Mouse (Mus musculus): ENCODE measurements around the gene Jak1. TPM values are rescaled to one million over a fixed set of nuclear protein-coding genes. Genes with fewer than 3 reads are reported as not detected.

Jak1 gene
- 56.0 and 110 TPM in 2 replicates for polyA plus RNA-seq (2014; fragmentation: Nextera tagmentation; extraction: Ambion mirVana)

GRCm38 (mm10) chr4:101264741-101265513, at the start of gene Jak1:
Gene Jak1, minus strand, starts transcription at chr4:101265282.
- Histone ChIP-seq H3K4me2 (replicated peaks; ENCODE audit: low read depth, low read length) (peak within 1 kb of the TSS; percentile 65), H3K9ac (ENCODE audit: low read depth, low read length) (peak within 1 kb of the TSS; percentile 95), H3K36me3 (ENCODE audit: control insufficient read depth, insufficient read depth, low read length) (no peaks in the 10 kb centered on the region), H3K4me3 (ENCODE audit: low read length) (peak within 1 kb of the TSS; percentile 97), H3K4me1 (ENCODE audit: control insufficient read depth, insufficient read depth, low read length) (peaks cover 6% of the 10 kb centered on the region), H3K27ac (ENCODE audit: low read depth, low read length) (peak within 1 kb of the TSS; percentile 93), H3K27me3 (ENCODE audit: control insufficient read depth, insufficient read depth, low read length) (no peaks in the 10 kb centered on the region), H3K9me3 (ENCODE audit: control insufficient read depth, low read length) (no peaks in the 10 kb centered on the region)
- ATAC-seq (ENCODE audit: low FRiP score, low TSS enrichment) = peak; percentile 99
- under 1% methylated on average over 76 of the region's 84 CpGs for WGBS

- ATAC-seq (ENCODE audit: low FRiP score, low TSS enrichment) = no peak
- H3K27ac ChIP-seq (ENCODE audit: low read depth, low read length) = no peak overlapping the region
Observed at GRCm38 (mm10) chr4:101312055-101312454, 47.0 kb upstream of the Jak1 start.

GRCm38 (mm10) chr4:101308166-101308565, 43.1 kb upstream of the Jak1 start:
- H3K36me3 ChIP-seq (ENCODE audit: control insufficient read depth, insufficient read depth, low read length) = no peaks in the 10 kb centered on the region
- no peak overlapping the region for H3K4me2 ChIP-seq (replicated peaks; ENCODE audit: low read depth, low read length)
- no peak overlapping the region for H3K9ac ChIP-seq (ENCODE audit: low read depth, low read length)
- no peak overlapping the region for H3K4me3 ChIP-seq (ENCODE audit: low read length)
- no peaks in the 10 kb centered on the region for H3K9me3 ChIP-seq (ENCODE audit: control insufficient read depth, low read length)
- 94% methylated on average over 4 of the region's 4 CpGs for WGBS
- H3K4me1 ChIP-seq (ENCODE audit: control insufficient read depth, insufficient read depth, low read length) = no peaks in the 10 kb centered on the region
- H3K27me3 ChIP-seq (ENCODE audit: control insufficient read depth, insufficient read depth, low read length) = no peaks in the 10 kb centered on the region
- ATAC-seq (ENCODE audit: low FRiP score, low TSS enrichment) = no peak
- no peak overlapping the region for H3K27ac ChIP-seq (ENCODE audit: low read depth, low read length)

More at GRCm38 (mm10) chr4:101312055-101312454, 47.0 kb upstream of the Jak1 start:
- no peaks in the 10 kb centered on the region for H3K9me3 ChIP-seq (ENCODE audit: control insufficient read depth, low read length)
- no peak overlapping the region for H3K4me3 ChIP-seq (ENCODE audit: low read length)
- whole genome bisulfite sequencing = 79% methylated on average over 6 of the region's 6 CpGs
- H3K4me2 ChIP-seq (replicated peaks; ENCODE audit: low read depth, low read length) = no peak overlapping the region
- H3K4me1 ChIP-seq (ENCODE audit: control insufficient read depth, insufficient read depth, low read length) = no peaks in the 10 kb centered on the region
- no peaks in the 10 kb centered on the region for H3K27me3 ChIP-seq (ENCODE audit: control insufficient read depth, insufficient read depth, low read length)
- H3K36me3 ChIP-seq (ENCODE audit: control insufficient read depth, insufficient read depth, low read length) = no peaks in the 10 kb centered on the region
- no peak overlapping the region for H3K9ac ChIP-seq (ENCODE audit: low read depth, low read length)

GRCm38 (mm10) chr4:101307286-101307685, 42.2 kb upstream of the Jak1 start:
- no peak overlapping the region for H3K27ac ChIP-seq (ENCODE audit: low read depth, low read length)
- no peaks in the 10 kb centered on the region for H3K4me1 ChIP-seq (ENCODE audit: control insufficient read depth, insufficient read depth, low read length)
- no peak for ATAC-seq (ENCODE audit: low FRiP score, low TSS enrichment)
- no peaks in the 10 kb centered on the region for H3K9me3 ChIP-seq (ENCODE audit: control insufficient read depth, low read length)
- H3K4me2 ChIP-seq (replicated peaks; ENCODE audit: low read depth, low read length) = no peak overlapping the region
- no peak overlapping the region for H3K4me3 ChIP-seq (ENCODE audit: low read length)
- no peaks in the 10 kb centered on the region for H3K36me3 ChIP-seq (ENCODE audit: control insufficient read depth, insufficient read depth, low read length)
- WGBS = 62% methylated on average over 4 of the region's 4 CpGs
- H3K27me3 ChIP-seq (ENCODE audit: control insufficient read depth, insufficient read depth, low read length) = no peaks in the 10 kb centered on the region
- no peak overlapping the region for H3K9ac ChIP-seq (ENCODE audit: low read depth, low read length)

- Histone ChIP-seq H3K27me3 (ENCODE audit: control insufficient read depth, insufficient read depth, low read length) (no peaks in the 10 kb centered on the region), H3K4me1 (ENCODE audit: control insufficient read depth, insufficient read depth, low read length) (peaks cover 4% of the 10 kb centered on the region; the same call in 1 of the 2 replicates), H3K9ac (ENCODE audit: low read depth, low read length) (no peak overlapping the region), H3K36me3 (ENCODE audit: control insufficient read depth, insufficient read depth, low read length) (no peaks in the 10 kb centered on the region), H3K4me2 (replicated peaks; ENCODE audit: low read depth, low read length) (no peak overlapping the region), H3K27ac (ENCODE audit: low read depth, low read length) (no peak overlapping the region), H3K4me3 (ENCODE audit: low read length) (no peak overlapping the region), H3K9me3 (ENCODE audit: control insufficient read depth, low read length) (no peaks in the 10 kb centered on the region)
- no peak for ATAC-seq (ENCODE audit: low FRiP score, low TSS enrichment)
- 16% methylated on average over 8 of the region's 8 CpGs for WGBS
Observed at GRCm38 (mm10) chr4:101306132-101306915, 41.2 kb upstream of the Jak1 start.

GRCm38 (mm10) chr4:101305126-101305525, 40.0 kb upstream of the Jak1 start:
- H3K4me1 ChIP-seq (ENCODE audit: control insufficient read depth, insufficient read depth, low read length) = peaks cover 4% of the 10 kb centered on the region; the same call in 1 of the 2 replicates
- no peak overlapping the region for H3K9ac ChIP-seq (ENCODE audit: low read depth, low read length)
- 83% methylated on average over 9 of the region's 9 CpGs for WGBS

GRCm38 (mm10) chr4:101304114-101304513, 39.0 kb upstream of the Jak1 start:
- Histone ChIP-seq H3K9me3 (ENCODE audit: control insufficient read depth, low read length) (no peaks in the 10 kb centered on the region), H3K9ac (ENCODE audit: low read depth, low read length) (no peak overlapping the region), H3K4me3 (ENCODE audit: low read length) (no peak overlapping the region), H3K27me3 (ENCODE audit: control insufficient read depth, insufficient read depth, low read length) (no peaks in the 10 kb centered on the region), H3K4me2 (replicated peaks; ENCODE audit: low read depth, low read length) (no peak overlapping the region), H3K27ac (ENCODE audit: low read depth, low read length) (no peak overlapping the region), H3K36me3 (ENCODE audit: control insufficient read depth, insufficient read depth, low read length) (no peaks in the 10 kb centered on the region), H3K4me1 (ENCODE audit: control insufficient read depth, insufficient read depth, low read length) (peaks cover 4% of the 10 kb centered on the region; the same call in 1 of the 2 replicates)
- WGBS = 92% methylated on average over 4 of the region's 4 CpGs
- no peak for ATAC-seq (ENCODE audit: low FRiP score, low TSS enrichment)

More at GRCm38 (mm10) chr4:101305126-101305525, 40.0 kb upstream of the Jak1 start:
- H3K4me3 ChIP-seq (ENCODE audit: low read length) = no peak overlapping the region
- no peak overlapping the region for H3K4me2 ChIP-seq (replicated peaks; ENCODE audit: low read depth, low read length)
- H3K27me3 ChIP-seq (ENCODE audit: control insufficient read depth, insufficient read depth, low read length) = no peaks in the 10 kb centered on the region
- H3K9me3 ChIP-seq (ENCODE audit: control insufficient read depth, low read length) = no peaks in the 10 kb centered on the region
- no peaks in the 10 kb centered on the region for H3K36me3 ChIP-seq (ENCODE audit: control insufficient read depth, insufficient read depth, low read length)
- H3K27ac ChIP-seq (ENCODE audit: low read depth, low read length) = no peak overlapping the region
- no peak for ATAC-seq (ENCODE audit: low FRiP score, low TSS enrichment)

- Histone ChIP-seq H3K27me3 (ENCODE audit: control insufficient read depth, insufficient read depth, low read length) (no peaks in the 10 kb centered on the region), H3K9ac (ENCODE audit: low read depth, low read length) (no peak overlapping the region), H3K4me2 (replicated peaks; ENCODE audit: low read depth, low read length) (no peak overlapping the region), H3K36me3 (ENCODE audit: control insufficient read depth, insufficient read depth, low read length) (no peaks in the 10 kb centered on the region), H3K9me3 (ENCODE audit: control insufficient read depth, low read length) (no peaks in the 10 kb centered on the region), H3K4me1 (ENCODE audit: control insufficient read depth, insufficient read depth, low read length) (peaks cover 4% of the 10 kb centered on the region; the same call in 1 of the 2 replicates), H3K4me3 (ENCODE audit: low read length) (no peak overlapping the region), H3K27ac (ENCODE audit: low read depth, low read length) (no peak overlapping the region)
- 75% methylated on average over 4 of the region's 4 CpGs for WGBS
- ATAC-seq (ENCODE audit: low FRiP score, low TSS enrichment) = no peak
Observed at GRCm38 (mm10) chr4:101300392-101300910, 35.4 kb upstream of the Jak1 start.

Data from kidney, embryonic 14.5 days (tissue).